Mouse (Mus musculus) gastrocnemius, adult 2 months (tissue): Measurements from ENCODE around the gene Vps18. TPM values are rescaled to one million over a fixed set of nuclear protein-coding genes. Genes with fewer than 3 reads are reported as not detected.

ENCODE experiments used
- DNase-seq: peaks from one replicate; pipeline ENCODE4 v3.0.0; 2022
- H3K27ac ChIP-seq: fragments of 200-600 bp; 2 replicates; pipeline ENCODE4 v1.8.1; 2022; ENCODE audit warnings: mild to moderate bottlenecking
- H3K4me3 ChIP-seq: fragments of 200-600 bp; 2 replicates; pipeline ENCODE4 v1.8.1; 2022; ENCODE audit warnings: mild to moderate bottlenecking, moderate library complexity
- CTCF ChIP-seq: fragments of 200-600 bp; IDR thresholded peaks from 2 replicates; pipeline ENCODE4 v1.8.1; 2022; ENCODE audit warnings: antibody characterized with exemption, mild to moderate bottlenecking, moderate library complexity
- intact Hi-C: fragments of 180-260 bp; cut with DNase I; formaldehyde crosslinking; loops from one replicate; pipeline ENCODE4 v1.15.1; 2025
- total RNA-seq, 2 experiments: library from RNA; stranded (reverse); gene quantifications; 2 replicates each; pipeline ENCODE4 v1.2.3; 2021

Gene Vps18
- total RNA-seq, 2 experiments from 2014 or later, result 10.9 to 11.7 TPM

- intact Hi-C loops, result no loop called here
- peak overlapping the region; percentile 76 for H3K27ac ChIP-seq
- peak overlapping the region; percentile 44 for H3K4me3 ChIP-seq
- DNase-seq, result no peak
- no peak for TF ChIP-seq CTCF
Measured at GRCm38 (mm10) chr2:119313780-119314479, 25.4 kb downstream of the Vps18 start.

GRCm38 (mm10) chr2:119314742-119315310 lies 26.3 kb downstream of the Vps18 start:
- Histone ChIP-seq H3K27ac (peak overlapping the region; percentile 76), H3K4me3 (peak overlapping the region; percentile 29)
- no peak for TF ChIP-seq CTCF
- no peak for DNase-seq
- intact Hi-C loops, result no loop called here

GRCm38 (mm10) chr2:119318043-119318710 lies 29.6 kb downstream of the Vps18 start:
- H3K4me3 ChIP-seq, result no peak overlapping the region
- intact Hi-C loops, result no loop called here
- no peak for DNase-seq
- peak overlapping the region; percentile 20; the same call in 1 of the 2 replicates for H3K27ac ChIP-seq
- TF ChIP-seq CTCF, result no peak

- DNase-seq, result no peak
- H3K27ac ChIP-seq, result peak overlapping the region; percentile 5; the same call in 1 of the 2 replicates
- intact Hi-C loops, result no loop called here
- no peak for TF ChIP-seq CTCF
- no peak overlapping the region for H3K4me3 ChIP-seq
Measured at GRCm38 (mm10) chr2:119320571-119320970, 32.0 kb downstream of the Vps18 start.

- intact Hi-C loops, result no loop called here
- DNase-seq, result no peak
- H3K4me3 ChIP-seq, result peak overlapping the region; percentile 64
- H3K27ac ChIP-seq, result peak overlapping the region; percentile 25; the same call in 1 of the 2 replicates
- TF ChIP-seq CTCF, result no peak
Measured at GRCm38 (mm10) chr2:119321771-119322586, 33.4 kb downstream of the Vps18 start.

GRCm38 (mm10) chr2:119322587-119323300 lies 34.2 kb downstream of the Vps18 start:
- no peak for TF ChIP-seq CTCF
- peak overlapping the region; percentile 64 for H3K4me3 ChIP-seq
- intact Hi-C loops, result no loop called here
- H3K27ac ChIP-seq, result peak overlapping the region; percentile 25
- peak; percentile 48 for DNase-seq

GRCm38 (mm10) chr2:119323866-119324575 lies 35.5 kb downstream of the Vps18 start:
- Histone ChIP-seq H3K4me3 (peak overlapping the region; percentile 81), H3K27ac (0 out of 2 replicates have a peak overlapping the region, but pooled peaks have one; percentile 9)
- DNase-seq, result no peak
- intact Hi-C loops, result no loop called here
- no peak for TF ChIP-seq CTCF

- DNase-seq, result peak; percentile 50
- peak overlapping the region; percentile 81 for H3K4me3 ChIP-seq
- no peak for TF ChIP-seq CTCF
- peak overlapping the region; percentile 83 for H3K27ac ChIP-seq
- intact Hi-C loops, result loop anchor here (1.0 kb wide), 1 partner anchor 24 kb away; no protein-coding TSS in a partner anchor
Measured at GRCm38 (mm10) chr2:119324576-119325318, 36.2 kb downstream of the Vps18 start.

GRCm38 (mm10) chr2:119325568-119326143 lies 37.1 kb downstream of the Vps18 start, which contains the start of gene Dll4:
TSS of gene Dll4 (plus strand) at chr2:119325784.
- Histone ChIP-seq H3K4me3 (peak within 1 kb of the TSS; percentile 81), H3K27ac (peak within 1 kb of the TSS; percentile 83)
- peak; percentile 32 for TF ChIP-seq CTCF
- intact Hi-C loops, result loop anchor here (1.0 kb wide), 1 partner anchor 25 kb away; no protein-coding TSS in a partner anchor
- peak; percentile 69 for DNase-seq
